Mouse (Mus musculus): Measurements from ENCODE around the gene Syn2. TPM values are rescaled to one million over a fixed set of nuclear protein-coding genes. Genes with fewer than 3 reads are reported as not detected.

The Syn2 gene
- polyA plus RNA-seq, 1 experiment from 2014 or later = 1.8 TPM

DNA sequence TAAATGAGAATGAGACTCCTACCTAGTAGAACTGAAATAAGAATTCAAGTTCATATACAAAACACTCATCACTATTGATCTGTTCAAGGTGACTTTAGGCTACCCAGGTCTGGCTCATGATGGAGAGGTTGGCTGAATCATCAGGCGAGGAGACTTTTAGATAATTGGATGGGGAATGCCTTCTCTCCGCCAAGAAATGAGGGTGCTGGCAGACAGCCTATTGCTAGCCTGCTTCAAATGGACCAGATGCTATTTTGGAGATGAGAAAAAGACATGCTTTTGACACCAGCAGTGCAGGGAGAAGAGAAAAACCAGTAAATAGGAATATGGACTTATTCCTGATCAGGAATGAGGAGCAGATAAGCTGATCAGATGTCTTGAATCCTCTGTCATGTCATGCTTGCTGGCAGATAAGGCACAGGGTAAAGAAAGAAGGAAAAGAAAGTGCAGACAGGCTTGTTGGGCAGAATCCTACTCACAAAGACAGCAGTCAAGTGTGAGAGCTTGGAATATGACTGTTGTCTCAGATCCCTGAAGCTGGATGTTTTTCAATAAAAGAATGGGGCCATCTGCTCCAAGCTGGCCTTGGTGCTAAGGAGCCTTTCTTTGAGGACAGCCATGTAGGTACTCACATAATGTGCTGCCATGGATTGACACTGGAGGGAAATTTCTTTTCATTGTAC, 9.9 kb upstream of the Syn2 start:
- Histone ChIP-seq H3K4me2 (ENCODE audit: low read depth, low read length) (no peak overlapping the region), H3K36me3 (ENCODE audit: control insufficient read depth, insufficient read depth) (no peaks in the 10 kb centered on the region), H3K4me3 (ENCODE audit: low read length) (no peak overlapping the region), H3K9ac (ENCODE audit: low read length) (no peak overlapping the region), H3K4me1 (ENCODE audit: control insufficient read depth, insufficient read depth, low read length) (no peaks in the 10 kb centered on the region), H3K27me3 (ENCODE audit: control insufficient read depth, insufficient read depth, low read length) (no peaks in the 10 kb centered on the region), H3K27ac (ENCODE audit: low read length) (no peak overlapping the region), H3K9me3 (replicated peaks; ENCODE audit: control insufficient read depth, low read length) (no peaks in the 10 kb centered on the region)
- no peak for ATAC-seq (replicated peaks; ENCODE audit: extremely low read depth, insufficient read depth, low FRiP score)
- 40% methylated on average over 2 of the region's 2 CpGs for WGBS

DNA sequence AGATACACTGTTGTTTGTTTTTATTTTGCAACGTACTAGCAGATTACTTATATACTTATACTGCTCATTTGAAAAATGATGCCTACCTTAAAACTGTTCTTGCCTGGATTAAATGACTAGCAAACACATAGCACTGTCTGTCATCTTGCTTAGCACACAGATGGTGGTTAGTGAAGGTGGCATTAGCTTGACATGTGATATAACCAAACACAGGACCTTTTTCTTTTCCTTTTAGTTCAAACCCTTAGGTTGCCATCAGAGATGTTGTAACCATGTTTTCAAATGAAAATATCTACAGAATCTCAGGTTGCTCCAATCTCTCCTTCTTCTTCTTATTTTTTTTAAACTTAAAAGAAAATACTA, 9.4 kb upstream of the Syn2 start:
- 84% methylated on average over 1 of the region's 1 CpGs for WGBS

DNA sequence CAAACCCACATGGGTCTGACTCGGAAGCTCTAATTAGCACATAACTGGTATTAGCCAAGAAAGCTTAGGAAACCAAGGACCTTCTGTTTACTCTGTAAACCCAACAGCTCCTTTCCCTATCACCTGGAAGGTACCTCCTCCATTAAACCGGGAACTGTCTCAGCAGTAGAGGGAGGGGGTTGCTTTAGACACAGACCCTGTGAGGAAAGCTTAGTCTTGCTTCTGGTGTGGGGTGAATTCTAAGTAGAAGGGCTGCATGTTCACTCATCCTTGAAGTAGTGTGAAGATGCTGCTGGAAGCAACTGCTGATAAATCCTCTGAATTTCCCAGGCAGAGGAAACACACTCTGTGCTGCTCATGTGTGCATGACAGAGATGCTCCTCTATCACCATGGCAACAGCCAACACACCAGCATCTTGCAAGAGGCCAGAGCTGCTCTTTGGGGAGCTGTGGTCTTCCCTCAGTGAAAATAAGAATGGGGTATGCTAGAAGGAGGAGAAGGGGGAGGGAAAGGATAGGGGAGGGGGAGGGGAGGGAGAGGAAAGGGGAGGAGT, 8.4 kb upstream of the Syn2 start:
- Histone ChIP-seq H3K9me3 (replicated peaks; ENCODE audit: control insufficient read depth, low read length) (no peaks in the 10 kb centered on the region), H3K4me2 (ENCODE audit: low read depth, low read length) (no peak overlapping the region), H3K36me3 (ENCODE audit: control insufficient read depth, insufficient read depth) (no peaks in the 10 kb centered on the region), H3K27ac (ENCODE audit: low read length) (no peak overlapping the region), H3K27me3 (ENCODE audit: control insufficient read depth, insufficient read depth, low read length) (no peaks in the 10 kb centered on the region), H3K4me1 (ENCODE audit: control insufficient read depth, insufficient read depth, low read length) (no peaks in the 10 kb centered on the region), H3K4me3 (ENCODE audit: low read length) (no peak overlapping the region), H3K9ac (ENCODE audit: low read length) (no peak overlapping the region)
- no peak for ATAC-seq (replicated peaks; ENCODE audit: extremely low read depth, insufficient read depth, low FRiP score)
- WGBS = 49% methylated on average over 2 of the region's 2 CpGs

More for the DNA sequence above, 9.4 kb upstream of the Syn2 start:
- Histone ChIP-seq H3K36me3 (ENCODE audit: control insufficient read depth, insufficient read depth) (no peaks in the 10 kb centered on the region), H3K4me3 (ENCODE audit: low read length) (no peak overlapping the region), H3K27ac (ENCODE audit: low read length) (no peak overlapping the region), H3K4me2 (ENCODE audit: low read depth, low read length) (no peak overlapping the region), H3K4me1 (ENCODE audit: control insufficient read depth, insufficient read depth, low read length) (no peaks in the 10 kb centered on the region), H3K27me3 (ENCODE audit: control insufficient read depth, insufficient read depth, low read length) (no peaks in the 10 kb centered on the region), H3K9ac (ENCODE audit: low read length) (no peak overlapping the region), H3K9me3 (replicated peaks; ENCODE audit: control insufficient read depth, low read length) (no peaks in the 10 kb centered on the region)
- ATAC-seq (replicated peaks; ENCODE audit: extremely low read depth, insufficient read depth, low FRiP score) = no peak

DNA sequence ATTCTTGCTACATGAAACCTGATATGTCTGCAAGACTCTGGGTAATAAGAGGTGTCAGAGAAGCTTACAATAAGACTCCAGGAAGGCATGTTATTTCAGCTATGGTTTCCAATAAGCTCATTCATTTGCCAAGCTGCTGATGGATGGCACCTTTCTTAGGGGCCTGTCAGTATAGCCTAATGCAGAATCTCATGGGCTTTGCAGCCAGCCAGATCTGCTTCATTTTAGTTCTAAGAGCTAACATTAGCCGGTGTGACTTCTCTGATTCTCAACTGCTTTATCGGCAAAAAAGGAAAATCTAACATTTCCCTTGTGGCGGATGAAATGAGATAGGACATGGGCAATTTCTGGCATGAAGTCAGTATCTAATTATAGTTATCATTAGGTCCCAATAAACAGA, 7.9 kb upstream of the Syn2 start:
- 48% methylated on average over 3 of the region's 3 CpGs for WGBS
- H3K9me3 ChIP-seq (replicated peaks; ENCODE audit: control insufficient read depth, low read length) = no peaks in the 10 kb centered on the region
- no peak overlapping the region for H3K4me3 ChIP-seq (ENCODE audit: low read length)
- no peak for ATAC-seq (replicated peaks; ENCODE audit: extremely low read depth, insufficient read depth, low FRiP score)
- no peaks in the 10 kb centered on the region for H3K4me1 ChIP-seq (ENCODE audit: control insufficient read depth, insufficient read depth, low read length)
- no peaks in the 10 kb centered on the region for H3K36me3 ChIP-seq (ENCODE audit: control insufficient read depth, insufficient read depth)
- H3K4me2 ChIP-seq (ENCODE audit: low read depth, low read length) = no peak overlapping the region
- no peak overlapping the region for H3K27ac ChIP-seq (ENCODE audit: low read length)
- H3K9ac ChIP-seq (ENCODE audit: low read length) = no peak overlapping the region
- H3K27me3 ChIP-seq (ENCODE audit: control insufficient read depth, insufficient read depth, low read length) = no peaks in the 10 kb centered on the region

DNA sequence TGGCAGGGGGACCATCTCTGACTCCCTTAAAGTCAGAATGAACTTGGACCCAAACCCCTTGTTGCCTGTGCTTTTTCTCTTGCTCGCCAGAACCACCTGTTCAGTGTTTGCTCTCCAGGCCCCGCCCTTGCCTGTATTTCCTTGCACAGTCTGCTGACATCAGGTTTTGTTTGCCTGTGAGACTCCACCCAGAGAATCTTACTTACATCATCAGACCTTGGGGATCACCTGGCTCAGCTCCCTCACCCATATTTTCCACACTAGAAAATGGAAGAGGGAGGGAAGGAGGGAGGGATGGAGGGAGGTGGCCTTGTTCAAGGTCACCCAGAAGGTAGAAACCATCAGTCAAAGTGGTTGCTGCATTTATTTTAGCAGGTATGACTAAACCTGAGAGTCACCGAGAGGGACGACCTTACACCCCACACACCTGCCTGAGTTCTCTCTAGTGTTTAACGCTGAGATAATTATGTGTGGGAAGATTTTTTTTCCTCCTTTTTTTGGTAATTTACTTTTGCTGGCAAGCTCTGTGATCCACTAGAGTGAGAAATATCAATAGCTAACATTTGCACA, 7.4 kb upstream of the Syn2 start:
- Histone ChIP-seq H3K9ac (ENCODE audit: low read length) (no peak overlapping the region), H3K27ac (ENCODE audit: low read length) (no peak overlapping the region), H3K4me2 (ENCODE audit: low read depth, low read length) (no peak overlapping the region), H3K27me3 (ENCODE audit: control insufficient read depth, insufficient read depth, low read length) (no peaks in the 10 kb centered on the region), H3K4me3 (ENCODE audit: low read length) (no peak overlapping the region), H3K9me3 (replicated peaks; ENCODE audit: control insufficient read depth, low read length) (no peaks in the 10 kb centered on the region), H3K36me3 (ENCODE audit: control insufficient read depth, insufficient read depth) (no peaks in the 10 kb centered on the region), H3K4me1 (ENCODE audit: control insufficient read depth, insufficient read depth, low read length) (no peaks in the 10 kb centered on the region)
- WGBS = 77% methylated on average over 5 of the region's 5 CpGs
- ATAC-seq (replicated peaks; ENCODE audit: extremely low read depth, insufficient read depth, low FRiP score) = no peak

DNA sequence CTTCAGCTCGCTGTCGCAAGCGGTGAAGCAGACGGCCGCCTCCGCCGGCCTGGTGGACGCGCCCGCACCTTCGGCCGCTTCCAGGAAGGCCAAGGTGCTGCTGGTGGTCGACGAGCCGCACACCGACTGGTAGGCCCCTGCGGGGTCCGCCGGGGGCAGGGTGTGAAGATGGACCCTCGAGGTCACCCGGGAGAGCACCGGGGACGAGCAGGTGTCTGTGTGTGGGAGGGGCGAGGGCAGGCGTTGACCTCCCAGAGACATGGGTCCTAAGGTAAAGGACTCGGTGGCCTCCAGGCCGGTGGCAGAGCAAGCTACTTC, 589 bp downstream of the Syn2 start:
- Histone ChIP-seq H3K27me3 (ENCODE audit: control insufficient read depth, insufficient read depth, low read length) (peaks cover 23% of the 10 kb centered on the region), H3K4me2 (ENCODE audit: low read depth, low read length) (peak overlapping the region; percentile 72), H3K9me3 (replicated peaks; ENCODE audit: control insufficient read depth, low read length) (peaks cover 3% of the 10 kb centered on the region; the same call in 1 of the 2 replicates), H3K9ac (ENCODE audit: low read length) (peak overlapping the region; percentile 44), H3K36me3 (ENCODE audit: control insufficient read depth, insufficient read depth) (no peaks in the 10 kb centered on the region), H3K4me1 (ENCODE audit: control insufficient read depth, insufficient read depth, low read length) (no peaks in the 10 kb centered on the region), H3K4me3 (ENCODE audit: low read length) (peak overlapping the region; percentile 60), H3K27ac (ENCODE audit: low read length) (no peak overlapping the region)
- 2% methylated on average over 27 of the region's 27 CpGs for WGBS
- ATAC-seq (replicated peaks; ENCODE audit: extremely low read depth, insufficient read depth, low FRiP score) = no peak

DNA sequence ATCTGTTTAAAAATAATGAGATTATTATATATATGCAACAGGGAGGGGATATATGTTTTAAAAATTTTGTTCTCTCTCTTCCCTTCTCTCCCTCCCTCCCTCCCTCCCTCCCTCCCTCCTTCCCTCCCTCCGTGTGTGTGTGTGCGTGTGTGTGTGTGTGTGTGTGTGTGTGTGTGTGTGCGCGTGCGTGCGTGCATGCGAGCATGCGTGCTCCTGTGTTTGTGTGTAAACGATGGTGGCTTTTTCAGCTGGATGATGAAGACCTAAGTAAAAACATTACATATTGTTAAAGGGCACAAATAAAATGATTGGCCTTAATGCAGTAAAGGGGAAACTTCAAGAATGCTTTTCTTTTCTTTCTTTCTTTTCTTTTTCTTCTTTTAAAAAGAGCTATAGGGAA, 1.5 kb downstream of the Syn2 start:
- Histone ChIP-seq H3K4me1 (ENCODE audit: control insufficient read depth, insufficient read depth, low read length) (no peaks in the 10 kb centered on the region), H3K4me3 (ENCODE audit: low read length) (no peak overlapping the region), H3K9me3 (replicated peaks; ENCODE audit: control insufficient read depth, low read length) (peaks cover 3% of the 10 kb centered on the region; the same call in 1 of the 2 replicates), H3K9ac (ENCODE audit: low read length) (no peak overlapping the region), H3K4me2 (ENCODE audit: low read depth, low read length) (no peak overlapping the region), H3K36me3 (ENCODE audit: control insufficient read depth, insufficient read depth) (no peaks in the 10 kb centered on the region), H3K27me3 (ENCODE audit: control insufficient read depth, insufficient read depth, low read length) (peaks cover 23% of the 10 kb centered on the region), H3K27ac (ENCODE audit: low read length) (no peak overlapping the region)
- WGBS = 80% methylated on average over 9 of the region's 9 CpGs
- ATAC-seq (replicated peaks; ENCODE audit: extremely low read depth, insufficient read depth, low FRiP score) = no peak

DNA sequence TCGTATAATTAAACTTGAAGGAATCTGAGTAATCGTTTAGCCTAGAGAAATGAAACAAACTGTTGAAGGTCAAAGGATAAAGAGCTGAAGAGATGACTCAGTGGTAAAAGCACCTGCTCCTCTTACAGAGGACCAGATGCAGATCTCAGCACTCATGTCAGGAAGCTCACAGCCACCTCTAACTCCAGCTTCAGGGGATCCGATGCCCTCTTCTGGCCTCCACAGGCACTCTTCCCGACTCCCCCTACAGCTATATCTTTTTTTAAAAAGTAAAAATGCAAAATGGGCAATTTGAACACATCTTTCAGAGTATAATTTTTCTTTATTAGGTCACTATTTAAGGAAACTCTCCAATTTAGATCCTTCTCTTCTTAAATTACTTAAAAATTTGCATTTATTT, 6.7 kb downstream of the Syn2 start:
- 54% methylated on average over 4 of the region's 4 CpGs for WGBS
- Histone ChIP-seq H3K4me3 (ENCODE audit: low read length) (no peak overlapping the region), H3K27me3 (ENCODE audit: control insufficient read depth, insufficient read depth, low read length) (peaks cover 9% of the 10 kb centered on the region)

DNA sequence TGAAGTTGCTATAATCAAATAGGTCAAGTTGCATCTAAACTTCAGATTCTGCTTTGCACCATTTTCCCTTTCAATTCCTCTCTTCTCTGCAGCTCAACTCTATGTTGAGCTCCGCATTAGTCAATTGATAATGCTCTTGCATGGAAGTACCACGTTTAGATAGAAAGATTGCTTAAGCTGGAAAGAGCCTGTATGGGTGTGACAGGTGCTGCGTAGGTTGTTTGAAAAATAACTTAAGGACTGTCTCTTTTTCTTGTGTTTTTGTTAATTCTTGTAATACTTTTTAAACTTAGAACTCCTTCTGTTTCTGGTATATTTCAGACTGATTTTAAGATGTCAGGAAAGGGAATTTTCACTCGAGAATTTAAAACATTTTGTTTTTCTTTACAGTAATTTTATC, 26.5 kb downstream of the Syn2 start:
- 55% methylated on average over 4 of the region's 4 CpGs for WGBS
- ATAC-seq (replicated peaks; ENCODE audit: extremely low read depth, insufficient read depth, low FRiP score) = no peak
- H3K27me3 ChIP-seq (ENCODE audit: control insufficient read depth, insufficient read depth, low read length) = no peaks in the 10 kb centered on the region; the same call in 1 of the 2 replicates
- H3K4me3 ChIP-seq (ENCODE audit: low read length) = no peak overlapping the region
- H3K4me2 ChIP-seq (ENCODE audit: low read depth, low read length) = no peak overlapping the region
- no peak overlapping the region for H3K27ac ChIP-seq (ENCODE audit: low read length)
- no peaks in the 10 kb centered on the region for H3K9me3 ChIP-seq (replicated peaks; ENCODE audit: control insufficient read depth, low read length)
- H3K36me3 ChIP-seq (ENCODE audit: control insufficient read depth, insufficient read depth) = no peaks in the 10 kb centered on the region
- no peaks in the 10 kb centered on the region for H3K4me1 ChIP-seq (ENCODE audit: control insufficient read depth, insufficient read depth, low read length)
- H3K9ac ChIP-seq (ENCODE audit: low read length) = no peak overlapping the region

More for the DNA sequence above, 6.7 kb downstream of the Syn2 start:
- Histone ChIP-seq H3K4me1 (ENCODE audit: control insufficient read depth, insufficient read depth, low read length) (no peaks in the 10 kb centered on the region), H3K36me3 (ENCODE audit: control insufficient read depth, insufficient read depth) (no peaks in the 10 kb centered on the region), H3K4me2 (ENCODE audit: low read depth, low read length) (no peak overlapping the region), H3K9me3 (replicated peaks; ENCODE audit: control insufficient read depth, low read length) (no peaks in the 10 kb centered on the region), H3K9ac (ENCODE audit: low read length) (no peak overlapping the region), H3K27ac (ENCODE audit: low read length) (no peak overlapping the region)
- ATAC-seq (replicated peaks; ENCODE audit: extremely low read depth, insufficient read depth, low FRiP score) = no peak
